Mouse (Mus musculus) megakaryocyte, adult 5-6 weeks (primary cell): ENCODE results near the gene Txn2. TPM values are rescaled to one million over a fixed set of nuclear protein-coding genes. Genes with fewer than 3 reads are reported as not detected.

Experiments
- ATAC-seq: 2 replicates; pipeline ENCODE4 v1.8.0; 2016; ENCODE audit warnings: mild to moderate bottlenecking, inconsistent platforms; ENCODE audit not compliant: poor library complexity, severe bottlenecking
- total RNA-seq, 2 experiments: library from RNA; stranded (forward) in 1 of 2; stranded (reverse) in 1 of 2; fragments of 153-499, 151-499 nt in 1 of 2; fragments of 221-1000, 200-1000 nt in 1 of 2; gene quantifications; 2 replicates each; pipeline versions ENCODE4 v1.2.3 to v1.2.4; 2015 to 2017

Txn2 gene
- total RNA-seq, 2 experiments from 2014 or later: 23.2 to 162 TPM

- ATAC-seq: no peak
These were observed 17.7 kb downstream of the Txn2 start for GRCm38 (mm10) chr15:77911065-77911464.

- ATAC-seq: no peak
These were observed 20.9 kb downstream of the Txn2 start for GRCm38 (mm10) chr15:77907646-77908518.

- ATAC-seq: no peak
These were observed 22.3 kb downstream of the Txn2 start for GRCm38 (mm10) chr15:77906545-77906944.

GRCm38 (mm10) chr15:77906081-77906480 is 22.7 kb downstream of the Txn2 start:
- ATAC-seq: no peak

GRCm38 (mm10) chr15:77905275-77905970 is 23.4 kb downstream of the Txn2 start:
- ATAC-seq: peak; percentile 83

- ATAC-seq: peak; percentile 71
These were observed 24.4 kb downstream of the Txn2 start for GRCm38 (mm10) chr15:77904363-77904892.

GRCm38 (mm10) chr15:77903176-77903575 is 25.6 kb downstream of the Txn2 start:
- ATAC-seq: no peak

GRCm38 (mm10) chr15:77894926-77895325 is 33.9 kb downstream of the Txn2 start:
- ATAC-seq: no peak

GRCm38 (mm10) chr15:77893292-77893691 is 35.5 kb downstream of the Txn2 start:
- no peak for ATAC-seq

- ATAC-seq: no peak
These were observed 36.4 kb downstream of the Txn2 start for GRCm38 (mm10) chr15:77892420-77892819.

GRCm38 (mm10) chr15:77891766-77892165 is 37.0 kb downstream of the Txn2 start:
- peak; percentile 93 for ATAC-seq

- ATAC-seq: 0 out of 2 replicates have a peak, but pooled peaks have one; percentile 34
These were observed 38.9 kb downstream of the Txn2 start for GRCm38 (mm10) chr15:77889761-77890422.

GRCm38 (mm10) chr15:77888286-77888685 is 40.5 kb downstream of the Txn2 start:
- ATAC-seq: no peak

- ATAC-seq: no peak
These were observed 41.7 kb downstream of the Txn2 start for GRCm38 (mm10) chr15:77887093-77887488.

GRCm38 (mm10) chr15:77886369-77887092 is 42.3 kb downstream of the Txn2 start:
- no peak for ATAC-seq

- ATAC-seq: no peak
These were observed 42.9 kb downstream of the Txn2 start for GRCm38 (mm10) chr15:77885945-77886344.

GRCm38 (mm10) chr15:77885159-77885558 is 43.6 kb downstream of the Txn2 start:
- peak; percentile 56 for ATAC-seq

- ATAC-seq: no peak
These were observed 45.2 kb downstream of the Txn2 start for GRCm38 (mm10) chr15:77883697-77884010.

- ATAC-seq: no peak
These were observed 45.8 kb downstream of the Txn2 start for GRCm38 (mm10) chr15:77882797-77883696.

- ATAC-seq: no peak
These were observed 46.5 kb downstream of the Txn2 start for GRCm38 (mm10) chr15:77882297-77882696.
